14 mouse cellular contexts compared by ENCODE assay signal in the genomic region with DNA sequence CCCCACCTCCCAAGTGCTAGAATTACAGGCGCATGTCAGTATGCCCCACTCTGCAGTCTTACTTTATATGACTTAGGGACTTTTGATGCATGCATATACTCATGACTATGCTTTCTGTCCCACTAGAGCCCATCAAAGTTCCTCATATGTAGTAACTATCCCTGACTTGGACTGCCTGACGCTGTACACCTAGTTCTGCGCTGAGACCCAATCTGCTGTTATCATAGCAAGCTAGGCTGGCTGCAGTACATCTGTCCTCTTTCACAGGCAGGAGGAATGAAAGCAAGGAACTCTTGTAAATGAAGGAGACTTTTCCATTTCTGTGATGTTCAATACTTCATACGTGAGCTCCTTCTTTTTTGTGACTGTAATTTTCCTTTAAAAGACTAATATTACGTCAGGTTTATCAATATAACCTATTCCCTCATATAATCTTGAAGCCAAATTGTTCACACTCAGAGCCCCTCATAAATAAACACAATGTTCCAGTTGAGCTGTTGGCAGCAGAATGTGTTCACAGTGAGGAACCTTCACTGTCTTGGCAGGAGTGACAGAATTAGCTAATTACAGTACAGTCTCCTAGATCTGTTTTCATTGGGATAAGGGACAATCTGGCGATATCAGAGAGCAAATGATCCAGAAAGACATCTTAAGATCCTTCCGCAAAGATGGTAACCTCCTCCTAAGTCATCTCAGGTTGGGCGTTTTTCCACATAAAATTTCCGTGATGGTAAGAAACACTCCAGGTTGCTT. TPM values are rescaled to one million over a fixed set of nuclear protein-coding genes. Genes with fewer than 3 reads are reported as not detected.
DNase-seq lines count a peak whose midpoint lies in the region; ATAC-seq and TF ChIP-seq lines count a peak whose summit lies in the region.
"Had no signal": no experiment of that assay in that cellular context is flagged by ENCODE, and none has a peak within 500 bp of the region (broad histone marks: within the 10 kb centered on the region; RNA-seq: fewer than 3 reads in every experiment).

No protein-coding gene starts in this region.

- no peak overlapping the region for H3K9ac ChIP-seq in heart, postnatal 0 days (replicated peaks; ENCODE audit: low read depth, low read length)
- H3K9ac ChIP-seq in neural tube, embryonic 13.5 days: no peak overlapping the region
- H3K9ac ChIP-seq in kidney, embryonic 14.5 days (ENCODE audit: low read depth, low read length): no peak overlapping the region
- H3K9ac ChIP-seq: liver, embryonic 13.5 days had no signal

- no peaks in the 10 kb centered on the region for H3K9me3 ChIP-seq in heart, postnatal 0 days (replicated peaks; ENCODE audit: control insufficient read depth, low read length)
- H3K9me3 ChIP-seq in neural tube, embryonic 13.5 days: no peaks in the 10 kb centered on the region
- H3K9me3 ChIP-seq in kidney, embryonic 14.5 days (ENCODE audit: control insufficient read depth, low read length): no peaks in the 10 kb centered on the region
- H3K9me3 ChIP-seq: limb, embryonic 10.5 days; liver, embryonic 13.5 days; midbrain, embryonic 10.5 days had no signal

- H3K36me3 ChIP-seq in heart, postnatal 0 days (replicated peaks; ENCODE audit: control insufficient read depth, insufficient read depth, low read length): no peaks in the 10 kb centered on the region
- no peaks in the 10 kb centered on the region for H3K36me3 ChIP-seq in neural tube, embryonic 13.5 days
- no peaks in the 10 kb centered on the region for H3K36me3 ChIP-seq in kidney, embryonic 14.5 days (ENCODE audit: control insufficient read depth, insufficient read depth, low read length)
- H3K36me3 ChIP-seq: limb, embryonic 10.5 days; liver, embryonic 13.5 days; midbrain, embryonic 10.5 days had no signal

- no peak for ATAC-seq in heart, postnatal 0 days (ENCODE audit: insufficient read depth, low read depth)
- ATAC-seq in neural tube, embryonic 13.5 days (ENCODE audit: low read depth): no peak
- ATAC-seq in kidney, embryonic 14.5 days (ENCODE audit: low FRiP score, low TSS enrichment): no peak

- intact Hi-C loops in heart, postnatal 25 days (cut with DNase I): no loop called here

- no peak for TF ChIP-seq POLR2A in olfactory bulb, adult 2 months (IDR thresholded peaks at IDR 0.05; ENCODE audit: insufficient read depth, low read depth, low read length)

- DNase-seq in heart, postnatal 0 days (ENCODE audit: low spot score): peak; percentile 32
- DNase-seq in heart, postnatal 25 days (ENCODE audit: low spot score): no peak
- no peak for DNase-seq in neural tube, embryonic 10.5 days (ENCODE audit: extremely low spot score, low spot score)
- DNase-seq in cerebellum, adult 8-10 months: peak; percentile 55
- no peak for DNase-seq in adrenal gland, postnatal 10 days
- DNase-seq: heart, postnatal 14 days; kidney, adult 11 months; liver, embryonic 13.5 days; lung, postnatal 10 days had no signal

- H3K27ac ChIP-seq in heart, postnatal 0 days (ENCODE audit: low read depth): peak overlapping the region; percentile 27
- peak overlapping the region; percentile 33; the same call in 1 of the 2 replicates for H3K27ac ChIP-seq in neural tube, embryonic 13.5 days (replicated peaks)
- H3K27ac ChIP-seq in olfactory bulb, adult 2 months (ENCODE audit: insufficient read depth, low read depth, low read length): peak overlapping the region; percentile 31; the same call in 1 of the 2 replicates
- no peak overlapping the region for H3K27ac ChIP-seq in kidney, embryonic 14.5 days (ENCODE audit: low read depth, low read length)
- H3K27ac ChIP-seq: limb, embryonic 10.5 days; liver, embryonic 13.5 days; midbrain, embryonic 10.5 days had no signal

- H3K4me1 ChIP-seq in heart, postnatal 0 days (ENCODE audit: control insufficient read depth, insufficient read depth): peaks cover 9% of the 10 kb centered on the region
- H3K4me1 ChIP-seq in neural tube, embryonic 13.5 days (replicated peaks): peaks cover 14% of the 10 kb centered on the region
- peaks cover 13% of the 10 kb centered on the region for H3K4me1 ChIP-seq in olfactory bulb, adult 2 months (ENCODE audit: control insufficient read depth, insufficient read depth, low read length)
- H3K4me1 ChIP-seq in kidney, embryonic 14.5 days (ENCODE audit: control insufficient read depth, insufficient read depth, low read length): no peaks in the 10 kb centered on the region
- H3K4me1 ChIP-seq: limb, embryonic 10.5 days; liver, embryonic 13.5 days; midbrain, embryonic 10.5 days had no signal

- TF ChIP-seq CTCF in heart, postnatal 0 days (IDR thresholded peaks at IDR 0.05; ENCODE audit: low read depth): no peak
- TF ChIP-seq CTCF in olfactory bulb, adult 2 months (IDR thresholded peaks at IDR 0.05; ENCODE audit: insufficient read depth, low read depth, low read length): no peak

- H3K27me3 ChIP-seq in heart, postnatal 0 days (ENCODE audit: control insufficient read depth, insufficient read depth, low read length): no peaks in the 10 kb centered on the region
- no peaks in the 10 kb centered on the region for H3K27me3 ChIP-seq in neural tube, embryonic 13.5 days
- no peaks in the 10 kb centered on the region for H3K27me3 ChIP-seq in kidney, embryonic 14.5 days (ENCODE audit: control insufficient read depth, insufficient read depth, low read length)
- H3K27me3 ChIP-seq: liver, embryonic 13.5 days had no signal

- no peak for TF ChIP-seq EP300 in heart, postnatal 0 days (IDR thresholded peaks at IDR 0.05; ENCODE audit: low read depth)

- H3K4me3 ChIP-seq in heart, postnatal 0 days (ENCODE audit: low read depth, low read length): no peak overlapping the region
- no peak overlapping the region for H3K4me3 ChIP-seq in neural tube, embryonic 13.5 days
- no peak overlapping the region for H3K4me3 ChIP-seq in olfactory bulb, adult 2 months (ENCODE audit: insufficient read depth, low read depth, low read length)
- H3K4me3 ChIP-seq in kidney, embryonic 14.5 days (ENCODE audit: low read length): no peak overlapping the region
- H3K4me3 ChIP-seq: limb, embryonic 10.5 days; liver, embryonic 13.5 days; midbrain, embryonic 10.5 days had no signal

- no peak overlapping the region for H3K4me2 ChIP-seq in heart, postnatal 0 days (ENCODE audit: low read depth, low read length)
- no peak overlapping the region for H3K4me2 ChIP-seq in neural tube, embryonic 13.5 days
- no peak overlapping the region for H3K4me2 ChIP-seq in kidney, embryonic 14.5 days (replicated peaks; ENCODE audit: low read depth, low read length)
- H3K4me2 ChIP-seq: liver, embryonic 13.5 days had no signal

- WGBS in heart, postnatal 0 days: 68% methylated on average over 9 of the region's 9 CpGs
- 81% methylated on average over 9 of the region's 9 CpGs for WGBS in neural tube, embryonic 13.5 days
- WGBS in olfactory bulb, adult 2 months: 42% methylated on average over 9 of the region's 9 CpGs
- 77% methylated on average over 9 of the region's 9 CpGs for WGBS in kidney, embryonic 14.5 days

RNA-seq across cellular contexts. Expression of a gene that starts 39.7 kb away (rescaled TPM):
- 10.3 and 19.9 TPM in 2 replicates for total RNA-seq in heart, postnatal 0 days (2014; rRNA removed; ENCODE audit: low replicate concordance)
- 3.5 and 4.3 TPM in 2 replicates for polyA plus RNA-seq in heart, postnatal 0 days (2015; fragmentation: Nextera tagmentation; extraction: Ambion mirVana)
- 10 to 100 TPM in 1 of 2 experiments, 1 to 10 TPM in 1; 8.1 to 10.0 TPM for total RNA-seq in heart, postnatal 25 days (2021)
- 22.9 and 24.3 TPM in 2 replicates for polyA plus RNA-seq in neural tube, embryonic 13.5 days (2015; fragmentation: Nextera tagmentation; extraction: Ambion mirVana)
- 159 and 312 TPM in 2 replicates for polyA plus RNA-seq in olfactory bulb, adult 2 months (2012; ENCODE audit: insufficient read depth, insufficient read length, low replicate concordance, missing spikeins)
- polyA plus RNA-seq in kidney, embryonic 14.5 days (2014; fragmentation: Nextera tagmentation; extraction: Ambion mirVana): 3.7 and 4.2 TPM in 2 replicates
- 10 to 100 TPM in 1 of 2 experiments, 1 to 10 TPM in 1; 9.2 to 12.5 TPM for total RNA-seq in adrenal gland, postnatal 10 days (2021)

Comparison
In these comparisons a context has a peak if more than half of its experiments do, and no peak if none do; other contexts are left out.
1. DNase-seq: peak in heart, postnatal 0 days (single experiment) and cerebellum, adult 8-10 months (single experiment); none in heart, postnatal 25 days (single experiment), neural tube, embryonic 10.5 days (single experiment) and adrenal gland, postnatal 10 days (single experiment).